Mouse (Mus musculus): ENCODE results near the gene Tmem126b. TPM values are rescaled to one million over a fixed set of nuclear protein-coding genes. Genes with fewer than 3 reads are reported as not detected.

Tmem126b gene
- polyA plus RNA-seq (2015; fragmentation: Nextera tagmentation; extraction: Ambion mirVana): 22.3 and 22.9 TPM in 2 replicates

GRCm38 (mm10) chr7:90475793-90476312 lies at the start of gene Tmem126b:
Gene Tmem126b (minus strand): TSS chr7:90476001.
- Histone ChIP-seq H3K27me3 (replicated peaks; ENCODE audit: insufficient read depth, low read length) (no peaks in the 10 kb centered on the region), H3K4me2 (replicated peaks; ENCODE audit: low read depth, low read length) (peak within 1 kb of the TSS; percentile 89), H3K9me3 (ENCODE audit: low read length) (no peaks in the 10 kb centered on the region), H3K36me3 (ENCODE audit: insufficient read depth, low read length) (no peaks in the 10 kb centered on the region), H3K4me3 (ENCODE audit: low read depth, low read length) (peak within 1 kb of the TSS; percentile 62), H3K4me1 (ENCODE audit: insufficient read depth, low read depth, low read length) (no peaks in the 10 kb centered on the region; the same call in 1 of the 2 replicates), H3K27ac (ENCODE audit: low read length) (peak within 1 kb of the TSS; percentile 72), H3K9ac (replicated peaks; ENCODE audit: low read depth) (peak within 1 kb of the TSS; percentile 46)
- under 1% methylated on average over 36 of the region's 36 CpGs for WGBS
- peak; percentile 100 for ATAC-seq
- DNase-seq (ENCODE audit: low spot score): peak; percentile 99
- TF ChIP-seq EP300 (IDR thresholded peaks at IDR 0.05) (no peak), CTCF (IDR thresholded peaks at IDR 0.05) (no peak)

DNA sequence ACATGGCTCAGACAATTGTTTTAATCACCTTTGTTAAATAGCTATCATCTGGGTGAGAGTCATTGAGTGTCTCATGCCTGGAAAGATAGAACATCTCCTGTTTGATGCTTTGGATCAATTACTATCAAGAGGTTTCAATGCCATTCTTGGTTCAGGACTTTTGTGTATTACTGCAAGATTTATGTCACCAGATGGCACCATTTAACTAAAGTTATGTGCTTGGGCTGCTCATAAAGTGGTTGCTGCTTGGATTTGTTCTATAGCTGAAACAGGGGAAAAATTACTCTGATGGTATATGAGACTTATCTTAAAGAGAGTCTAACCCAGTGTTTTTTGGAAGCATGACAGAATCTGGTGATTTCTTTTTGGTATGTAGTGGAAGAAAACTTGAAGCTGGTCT lies 36.5 kb upstream of the Tmem126b start:
- no peak overlapping the region for H3K4me2 ChIP-seq (replicated peaks; ENCODE audit: low read depth, low read length)
- DNase-seq (ENCODE audit: low spot score) (peak; percentile 9), ATAC-seq (no peak)
- no peak overlapping the region for H3K4me3 ChIP-seq (ENCODE audit: low read depth, low read length)
- no peaks in the 10 kb centered on the region for H3K4me1 ChIP-seq (ENCODE audit: insufficient read depth, low read depth, low read length)
- H3K27ac ChIP-seq (ENCODE audit: low read length): no peak overlapping the region
- peak; percentile 41 for TF ChIP-seq CTCF (IDR thresholded peaks at IDR 0.05)
- no peak for TF ChIP-seq EP300 (IDR thresholded peaks at IDR 0.05)
- no peaks in the 10 kb centered on the region for H3K36me3 ChIP-seq (ENCODE audit: insufficient read depth, low read length)
- no peaks in the 10 kb centered on the region for H3K9me3 ChIP-seq (ENCODE audit: low read length)
- no peak overlapping the region for H3K9ac ChIP-seq (replicated peaks; ENCODE audit: low read depth)
- no peaks in the 10 kb centered on the region for H3K27me3 ChIP-seq (replicated peaks; ENCODE audit: insufficient read depth, low read length)

GRCm38 (mm10) chr7:90508124-90508523 lies 32.3 kb upstream of the Tmem126b start:
- H3K4me1 ChIP-seq (ENCODE audit: insufficient read depth, low read depth, low read length): no peaks in the 10 kb centered on the region
- no peak for ATAC-seq
- TF ChIP-seq CTCF (IDR thresholded peaks at IDR 0.05): peak; percentile 25
- no peak for TF ChIP-seq EP300 (IDR thresholded peaks at IDR 0.05)
- H3K4me3 ChIP-seq (ENCODE audit: low read depth, low read length): no peak overlapping the region
- no peak overlapping the region for H3K9ac ChIP-seq (replicated peaks; ENCODE audit: low read depth)
- H3K9me3 ChIP-seq (ENCODE audit: low read length): no peaks in the 10 kb centered on the region
- DNase-seq (ENCODE audit: low spot score): peak; percentile 8
- no peaks in the 10 kb centered on the region for H3K36me3 ChIP-seq (ENCODE audit: insufficient read depth, low read length)
- WGBS: 66% methylated on average over 3 of the region's 3 CpGs
- H3K27ac ChIP-seq (ENCODE audit: low read length): no peak overlapping the region
- H3K4me2 ChIP-seq (replicated peaks; ENCODE audit: low read depth, low read length): no peak overlapping the region
- no peaks in the 10 kb centered on the region for H3K27me3 ChIP-seq (replicated peaks; ENCODE audit: insufficient read depth, low read length)

DNA sequence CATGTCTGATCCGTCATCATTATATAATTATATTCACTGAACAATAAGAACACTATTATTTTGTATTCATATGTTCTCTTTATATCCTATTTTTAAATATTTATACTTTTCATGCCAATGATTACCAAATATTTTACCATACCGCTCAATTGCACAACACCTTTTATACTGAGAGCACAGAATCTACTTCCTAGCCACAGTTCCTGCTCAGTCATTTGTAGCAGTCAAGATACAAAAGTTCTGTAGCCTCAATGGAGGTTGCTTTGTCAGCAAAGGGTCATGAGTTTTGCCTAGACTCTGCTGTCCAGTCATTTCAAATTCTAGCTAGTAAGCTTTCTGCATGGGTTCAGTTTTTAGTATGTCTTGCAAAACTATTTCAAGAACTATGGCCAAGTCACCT lies 6.8 kb upstream of the Tmem126b start:
- Histone ChIP-seq H3K9ac (replicated peaks; ENCODE audit: low read depth) (no peak overlapping the region), H3K4me2 (replicated peaks; ENCODE audit: low read depth, low read length) (no peak overlapping the region), H3K4me1 (ENCODE audit: insufficient read depth, low read depth, low read length) (no peaks in the 10 kb centered on the region), H3K9me3 (ENCODE audit: low read length) (no peaks in the 10 kb centered on the region), H3K4me3 (ENCODE audit: low read depth, low read length) (no peak overlapping the region), H3K27me3 (replicated peaks; ENCODE audit: insufficient read depth, low read length) (no peaks in the 10 kb centered on the region), H3K36me3 (ENCODE audit: insufficient read depth, low read length) (no peaks in the 10 kb centered on the region), H3K27ac (ENCODE audit: low read length) (no peak overlapping the region)
- TF ChIP-seq EP300 (IDR thresholded peaks at IDR 0.05): no peak
- no peak for TF ChIP-seq CTCF (IDR thresholded peaks at IDR 0.05)
- no peak for DNase-seq (ENCODE audit: low spot score)
- WGBS: 76% methylated on average over 2 of the region's 2 CpGs
- no peak for ATAC-seq

DNA sequence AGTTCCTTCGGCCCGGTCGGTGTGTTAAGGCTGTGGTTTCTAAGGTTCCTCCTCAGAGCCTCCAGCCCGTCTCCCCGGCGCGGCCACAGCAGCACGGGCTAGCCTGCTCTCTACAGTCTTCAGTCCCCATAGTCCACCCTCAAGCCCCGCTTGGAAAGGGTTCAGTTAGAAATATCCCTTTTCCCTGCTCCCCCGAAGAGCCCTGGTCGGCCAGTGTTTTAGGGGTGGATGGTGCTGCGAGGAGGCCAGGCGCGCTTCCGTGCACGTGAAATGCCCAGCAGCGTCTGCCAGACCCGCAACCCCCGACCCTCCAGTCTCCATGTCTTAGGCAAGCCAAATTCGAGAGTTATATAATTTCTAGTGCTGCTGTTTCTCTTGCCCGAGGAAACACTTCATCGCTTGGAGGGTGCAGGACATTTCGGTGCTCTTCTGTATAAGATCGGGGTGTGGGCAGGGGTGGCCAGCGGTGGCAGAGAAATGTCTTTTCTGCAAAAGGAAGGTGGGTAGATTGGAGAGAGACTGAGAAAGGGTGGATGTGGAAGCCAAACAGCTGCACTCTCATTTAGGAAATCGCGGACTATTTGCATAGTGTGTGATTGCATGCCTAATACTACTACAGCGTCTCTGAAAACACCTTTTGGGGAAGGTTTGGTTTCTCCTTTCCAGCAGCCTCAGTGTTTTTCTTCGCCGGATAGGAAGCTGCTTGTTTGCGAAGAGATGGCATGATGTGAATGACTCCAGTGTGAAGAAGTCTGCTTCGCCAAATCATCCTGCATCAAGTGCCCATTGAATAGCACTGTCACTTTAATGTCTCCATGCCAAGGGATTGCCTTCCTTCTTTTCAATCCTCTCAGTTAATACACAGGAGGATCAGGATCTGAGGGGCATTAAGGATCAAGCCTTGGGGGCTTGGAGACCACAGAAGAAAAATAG lies 778 bp upstream of the Tmem126b start, which contains the start of gene Dlg2:
Gene Dlg2, plus strand, starts transcription at position 360 of the 933 bp plus-strand sequence.
- H3K27ac ChIP-seq (ENCODE audit: low read length): peak within 1 kb of the TSS; percentile 72
- TF ChIP-seq EP300 (IDR thresholded peaks at IDR 0.05) (no peak), CTCF (IDR thresholded peaks at IDR 0.05) (no peak)
- peak; percentile 38 for DNase-seq (ENCODE audit: low spot score)

GRCm38 (mm10) chr7:90473511-90473910 lies 2.3 kb downstream of the Tmem126b start:
- Histone ChIP-seq H3K4me2 (replicated peaks; ENCODE audit: low read depth, low read length) (no peak overlapping the region), H3K36me3 (ENCODE audit: insufficient read depth, low read length) (peaks cover 4% of the 10 kb centered on the region), H3K9ac (replicated peaks; ENCODE audit: low read depth) (no peak overlapping the region), H3K4me1 (ENCODE audit: insufficient read depth, low read depth, low read length) (no peaks in the 10 kb centered on the region; the same call in 1 of the 2 replicates), H3K4me3 (ENCODE audit: low read depth, low read length) (no peak overlapping the region), H3K27me3 (replicated peaks; ENCODE audit: insufficient read depth, low read length) (no peaks in the 10 kb centered on the region), H3K9me3 (ENCODE audit: low read length) (no peaks in the 10 kb centered on the region), H3K27ac (ENCODE audit: low read length) (no peak overlapping the region)
- no peak for ATAC-seq
- TF ChIP-seq CTCF (IDR thresholded peaks at IDR 0.05) (no peak), EP300 (IDR thresholded peaks at IDR 0.05) (no peak)
- DNase-seq (ENCODE audit: low spot score): no peak
- WGBS: 47% methylated on average over 2 of the region's 2 CpGs

More for the DNA sequence above, 778 bp upstream of the Tmem126b start, which contains the start of gene Dlg2:
- Histone ChIP-seq H3K9me3 (ENCODE audit: low read length) (no peaks in the 10 kb centered on the region), H3K36me3 (ENCODE audit: insufficient read depth, low read length) (no peaks in the 10 kb centered on the region), H3K9ac (replicated peaks; ENCODE audit: low read depth) (peak within 1 kb of the TSS; percentile 46), H3K27me3 (replicated peaks; ENCODE audit: insufficient read depth, low read length) (no peaks in the 10 kb centered on the region), H3K4me1 (ENCODE audit: insufficient read depth, low read depth, low read length) (no peaks in the 10 kb centered on the region; the same call in 1 of the 2 replicates), H3K4me2 (replicated peaks; ENCODE audit: low read depth, low read length) (peak within 1 kb of the TSS; percentile 89), H3K4me3 (ENCODE audit: low read depth, low read length) (peak within 1 kb of the TSS; percentile 62)
- WGBS: under 1% methylated on average over 32 of the region's 32 CpGs
- ATAC-seq: no peak
